Mouse (Mus musculus): ENCODE measurements around the gene Ciao2a. TPM values are rescaled to one million over a fixed set of nuclear protein-coding genes. Genes with fewer than 3 reads are reported as not detected.

Ciao2a gene
- total RNA-seq (2014; fragmentation: Nextera tagmentation), result 167 and 182 TPM in 2 replicates
- 165 and 169 TPM in 2 replicates for total RNA-seq (2017)

- peak; percentile 74 for ATAC-seq (replicated peaks; ENCODE audit: low FRiP score, low TSS enrichment, poor library complexity, severe bottlenecking)
Observed at GRCm38 (mm10) chr9:66126456-66127192, at the start of gene Ciao2a, which contains the start of gene Snx1. TSS of gene Ciao2a (plus strand) at chr9:66126611. TSS of gene Snx1 (minus strand) at chr9:66126587.

- ATAC-seq (replicated peaks; ENCODE audit: low FRiP score, low TSS enrichment, poor library complexity, severe bottlenecking), result no peak
Observed at GRCm38 (mm10) chr9:66078072-66078471, 48.3 kb upstream of the Ciao2a start.

DNA sequence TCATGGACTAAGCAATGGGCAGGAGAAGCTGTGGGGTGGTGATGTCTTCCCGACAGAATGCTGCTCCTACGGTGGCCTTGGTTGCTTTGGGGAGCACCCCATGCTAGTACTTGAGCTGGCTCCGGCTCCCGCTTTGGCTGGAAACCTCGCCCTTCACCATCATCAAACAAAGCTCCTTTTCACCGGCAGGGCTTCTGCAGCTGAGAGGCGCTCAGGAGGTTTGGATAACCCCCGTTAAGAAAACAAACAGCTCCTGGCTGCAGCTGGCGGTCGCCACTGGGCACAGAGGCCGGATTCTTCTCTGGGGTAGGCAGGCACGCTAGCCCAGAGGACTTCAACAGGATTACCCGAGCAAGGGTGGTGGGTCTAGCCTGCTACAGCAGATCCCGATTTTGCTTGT lies 47.9 kb upstream of the Ciao2a start:
- no peak for ATAC-seq (replicated peaks; ENCODE audit: low FRiP score, low TSS enrichment, poor library complexity, severe bottlenecking)

- no peak for ATAC-seq (replicated peaks; ENCODE audit: low FRiP score, low TSS enrichment, poor library complexity, severe bottlenecking)
Observed at GRCm38 (mm10) chr9:66080804-66081459, 45.5 kb upstream of the Ciao2a start.

DNA sequence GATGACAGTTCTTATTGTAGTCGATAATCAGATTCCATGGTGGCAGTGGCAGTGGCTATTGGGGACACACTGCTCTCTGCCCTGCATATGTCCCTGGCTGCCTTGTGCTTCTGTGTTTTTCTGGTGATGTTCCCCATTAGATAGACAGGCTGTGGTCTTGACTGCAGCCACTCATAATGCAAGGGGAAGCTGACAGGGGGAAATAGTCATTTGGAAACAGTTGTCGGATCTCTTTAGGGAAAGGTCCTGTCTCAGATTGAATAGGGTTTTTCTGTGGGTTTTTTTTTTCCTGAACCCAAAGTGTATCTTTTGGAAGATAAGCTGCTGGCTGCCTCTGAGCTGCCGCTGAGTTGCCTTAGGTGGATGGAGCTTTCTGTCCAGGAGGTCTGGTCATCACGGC lies 44.4 kb upstream of the Ciao2a start:
- no peak for ATAC-seq (replicated peaks; ENCODE audit: low FRiP score, low TSS enrichment, poor library complexity, severe bottlenecking)

- ATAC-seq (replicated peaks; ENCODE audit: low FRiP score, low TSS enrichment, poor library complexity, severe bottlenecking), result no peak
Observed at GRCm38 (mm10) chr9:66084171-66084570, 42.2 kb upstream of the Ciao2a start.

DNA sequence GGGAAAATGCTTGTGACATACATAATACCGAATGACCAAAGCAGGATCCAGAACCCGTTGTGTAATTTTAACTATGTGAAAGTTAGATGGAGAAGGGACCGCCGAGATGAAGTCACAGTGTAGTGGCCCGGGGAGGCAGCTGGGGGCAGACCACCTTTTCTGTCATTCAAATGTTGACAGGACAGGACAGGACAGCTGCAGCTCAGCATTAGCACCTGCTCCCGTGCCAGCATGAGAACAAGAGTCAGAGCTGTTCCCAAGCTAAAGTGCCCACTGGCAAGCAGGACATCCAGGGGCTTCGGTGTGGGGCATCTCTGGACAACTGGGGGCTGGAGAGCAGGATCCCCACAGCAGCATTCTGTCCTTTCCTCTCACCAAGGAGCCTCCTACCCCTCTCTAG lies 39.3 kb upstream of the Ciao2a start:
- ATAC-seq (replicated peaks; ENCODE audit: low FRiP score, low TSS enrichment, poor library complexity, severe bottlenecking), result no peak

- peak; percentile 57; the same call in 1 of the 2 replicates for ATAC-seq (replicated peaks; ENCODE audit: low FRiP score, low TSS enrichment, poor library complexity, severe bottlenecking)
Observed at GRCm38 (mm10) chr9:66088411-66088810, 38.0 kb upstream of the Ciao2a start.

DNA sequence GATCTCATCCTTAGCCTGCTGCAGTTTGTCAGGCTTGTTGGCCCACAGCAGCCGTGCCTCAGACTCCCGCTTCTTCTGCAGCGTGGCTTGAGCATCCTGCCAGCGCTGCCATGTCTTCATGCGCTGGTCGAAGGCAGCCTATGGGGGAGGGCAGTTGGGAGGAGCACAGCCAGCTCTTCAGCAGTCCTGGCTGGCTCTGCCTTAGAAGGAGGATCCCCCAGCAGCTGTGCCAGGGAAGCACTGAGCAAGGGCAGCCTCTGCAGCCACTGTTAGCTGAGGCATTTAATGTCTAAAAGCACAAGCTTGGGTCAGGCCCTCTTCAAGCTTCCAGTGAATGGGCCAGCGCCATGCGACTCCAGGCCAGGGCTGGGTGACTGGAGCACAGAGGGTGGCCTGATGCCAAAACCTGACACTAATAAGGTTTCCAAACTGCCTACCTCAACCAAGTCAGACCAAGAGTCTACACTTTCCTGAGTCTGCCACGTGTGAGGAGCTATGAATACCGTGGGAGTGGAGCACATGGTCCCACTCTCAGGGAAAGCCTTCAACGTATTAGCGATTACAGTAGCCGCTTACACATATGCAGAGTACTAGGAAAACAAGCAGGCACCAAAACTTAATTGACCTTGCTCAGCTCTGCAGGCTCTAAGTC lies 35.7 kb upstream of the Ciao2a start:
- no peak for ATAC-seq (replicated peaks; ENCODE audit: low FRiP score, low TSS enrichment, poor library complexity, severe bottlenecking)

DNA sequence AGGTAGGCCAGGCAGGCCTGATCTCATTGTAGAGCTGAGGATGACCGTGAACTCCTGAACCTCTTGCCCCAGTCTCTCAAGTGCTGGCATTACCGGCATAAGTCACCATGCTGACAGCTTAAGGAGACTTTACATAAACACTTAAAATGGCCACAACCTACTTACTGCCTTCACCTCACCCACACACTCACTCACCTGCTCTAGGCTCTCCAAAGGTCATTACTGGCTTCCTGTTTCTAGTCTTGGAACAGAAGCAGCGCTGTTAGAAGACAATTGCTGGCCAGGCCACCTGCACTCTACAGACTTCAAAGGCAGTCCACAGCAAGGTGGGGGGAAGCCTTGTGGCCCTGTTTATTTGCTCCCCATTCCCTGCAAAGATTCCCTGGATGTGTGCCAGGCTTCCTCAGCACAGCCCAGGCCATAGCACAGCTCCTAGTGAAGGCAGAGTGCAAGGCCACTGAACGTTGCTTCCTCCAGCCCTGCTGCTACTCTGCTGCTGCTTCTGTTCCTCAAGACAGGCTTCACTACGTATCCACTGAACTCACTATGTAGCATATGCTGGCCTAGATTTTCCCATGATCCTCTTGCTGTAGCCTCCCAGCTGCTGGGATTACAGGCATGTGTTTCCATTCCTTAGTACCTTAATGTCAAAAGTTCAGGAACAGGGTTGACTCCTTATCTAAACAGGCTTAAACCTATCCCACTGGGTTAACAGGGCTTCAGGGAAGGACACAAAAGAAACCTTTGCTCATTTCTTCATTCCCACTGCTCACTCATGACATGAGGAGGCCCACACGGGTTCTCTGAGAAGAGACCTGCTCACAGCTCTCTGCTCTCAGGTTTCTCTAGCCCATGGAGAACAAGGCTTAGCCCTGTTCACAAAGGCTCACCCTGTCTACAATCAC lies 34.8 kb upstream of the Ciao2a start:
- ATAC-seq (replicated peaks; ENCODE audit: low FRiP score, low TSS enrichment, poor library complexity, severe bottlenecking), result no peak

GRCm38 (mm10) chr9:66092664-66093063 lies 33.7 kb upstream of the Ciao2a start:
- no peak for ATAC-seq (replicated peaks; ENCODE audit: low FRiP score, low TSS enrichment, poor library complexity, severe bottlenecking)

GRCm38 (mm10) chr9:66101577-66101976 lies 24.8 kb upstream of the Ciao2a start:
- no peak for ATAC-seq (replicated peaks; ENCODE audit: low FRiP score, low TSS enrichment, poor library complexity, severe bottlenecking)

- no peak for ATAC-seq (replicated peaks; ENCODE audit: low FRiP score, low TSS enrichment, poor library complexity, severe bottlenecking)
Observed at GRCm38 (mm10) chr9:66102668-66103067, 23.7 kb upstream of the Ciao2a start.

- ATAC-seq (replicated peaks; ENCODE audit: low FRiP score, low TSS enrichment, poor library complexity, severe bottlenecking), result no peak
Observed at GRCm38 (mm10) chr9:66104601-66105000, 21.8 kb upstream of the Ciao2a start.

DNA sequence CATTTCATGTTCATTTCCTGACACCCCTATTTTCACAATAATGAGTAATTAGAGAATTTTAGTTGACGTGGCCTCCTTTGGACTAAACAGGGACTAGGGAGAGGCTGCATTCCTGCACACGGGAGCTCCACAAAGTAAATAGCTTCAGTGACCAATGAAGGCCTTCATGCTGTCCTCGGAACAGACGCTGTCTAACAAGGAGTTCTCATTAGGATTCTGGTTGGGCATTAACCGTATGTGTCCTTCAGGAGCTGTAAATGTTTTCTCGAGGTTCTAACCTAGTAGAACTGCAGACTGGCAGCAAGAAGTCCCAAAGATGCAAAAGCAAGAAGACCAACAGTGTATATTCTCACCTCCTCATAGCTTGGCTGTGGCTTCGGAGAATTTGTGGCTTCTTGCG lies 21.2 kb upstream of the Ciao2a start:
- no peak for ATAC-seq (replicated peaks; ENCODE audit: low FRiP score, low TSS enrichment, poor library complexity, severe bottlenecking)

DNA sequence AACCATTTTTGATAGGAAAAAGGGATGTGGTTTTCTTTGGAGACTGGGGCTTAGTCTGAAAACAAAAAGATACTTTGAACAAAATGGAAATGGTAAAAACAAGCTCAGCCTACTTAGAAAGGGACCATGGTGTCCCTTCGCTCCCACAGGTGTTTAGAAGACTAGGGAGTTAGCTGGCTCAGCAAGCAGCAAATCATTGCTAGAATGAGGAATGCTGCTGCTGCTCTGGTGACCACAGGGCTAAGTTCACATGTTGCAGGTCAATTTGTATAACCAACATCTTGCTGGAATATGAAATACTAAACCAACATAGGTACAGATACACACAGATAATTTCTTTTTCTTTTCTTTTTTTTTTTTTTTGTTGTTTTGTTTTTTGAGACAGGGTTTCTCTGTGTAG lies 16.8 kb upstream of the Ciao2a start:
- ATAC-seq (replicated peaks; ENCODE audit: low FRiP score, low TSS enrichment, poor library complexity, severe bottlenecking), result no peak

- no peak for ATAC-seq (replicated peaks; ENCODE audit: low FRiP score, low TSS enrichment, poor library complexity, severe bottlenecking)
Observed at GRCm38 (mm10) chr9:66110126-66110525, 16.3 kb upstream of the Ciao2a start.

DNA sequence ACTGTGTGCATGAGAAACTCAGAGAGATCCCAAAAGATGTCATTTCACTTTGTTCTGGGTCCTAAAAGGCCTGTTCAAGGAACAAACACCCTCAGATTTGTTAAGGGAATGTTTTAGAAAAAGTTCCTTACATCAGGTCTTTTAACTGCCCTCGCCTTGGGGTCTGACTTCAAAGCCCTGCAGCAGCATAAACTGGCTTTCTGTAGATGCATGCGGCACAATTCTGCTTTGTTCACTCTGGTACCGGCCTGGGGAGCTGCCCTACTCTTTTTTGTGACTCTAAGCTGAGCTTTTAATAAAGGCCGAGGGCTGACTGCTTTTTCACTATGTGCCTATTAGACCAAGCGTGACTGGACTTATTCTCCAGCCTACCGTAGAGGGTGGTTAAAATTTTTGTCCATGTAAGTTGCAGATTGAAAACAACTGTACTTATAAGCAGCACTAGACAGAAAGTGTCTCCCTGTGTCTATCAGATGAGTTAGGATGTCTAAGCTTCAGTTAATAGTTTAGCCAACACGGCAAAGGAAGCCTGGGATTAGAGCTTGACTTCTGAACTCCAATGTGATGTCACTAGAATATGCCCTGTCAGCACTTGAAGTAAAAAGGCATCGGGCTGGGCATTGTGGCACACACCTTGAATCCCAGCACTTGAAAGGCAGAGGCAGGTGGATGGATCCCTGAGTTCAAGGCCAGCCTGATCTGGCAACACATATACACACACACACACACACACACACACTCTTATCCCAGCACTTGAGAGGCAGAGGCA lies 15.6 kb upstream of the Ciao2a start:
- ATAC-seq (replicated peaks; ENCODE audit: low FRiP score, low TSS enrichment, poor library complexity, severe bottlenecking), result no peak

DNA sequence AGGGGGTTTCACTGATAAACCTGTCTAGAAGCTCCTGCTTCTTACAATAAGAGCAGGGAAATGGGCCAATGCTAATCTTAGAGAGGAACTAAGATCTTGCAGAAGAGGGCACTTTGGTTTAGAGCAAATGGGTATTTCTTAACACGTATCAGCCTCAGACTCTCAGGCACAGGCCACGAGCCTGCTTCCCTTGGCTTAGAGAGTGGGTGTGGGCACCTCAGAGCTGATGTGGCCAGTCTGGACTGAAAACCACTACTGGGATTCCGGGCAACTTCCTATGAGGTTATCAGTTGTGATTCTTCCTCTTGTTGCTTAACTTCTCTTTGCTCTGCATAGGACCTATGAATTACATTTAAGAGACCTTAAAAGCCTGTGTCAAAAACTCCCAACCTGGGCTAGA lies 12.1 kb upstream of the Ciao2a start:
- no peak for ATAC-seq (replicated peaks; ENCODE audit: low FRiP score, low TSS enrichment, poor library complexity, severe bottlenecking)

Measured in megakaryocyte-erythroid progenitor cell, adult 5-6 weeks (primary cell).